Mouse (Mus musculus) intestine, embryonic 15.5 days (tissue): ENCODE results near the gene Gpr180. TPM values are rescaled to one million over a fixed set of nuclear protein-coding genes. Genes with fewer than 3 reads are reported as not detected.
A peak's percentile ranks its signal among the peaks of the same experiment; 100 is the strongest.
"Not testable (repeated sequence)": the region's sequence is repeated elsewhere in the genome, so short reads cannot be mapped to it uniquely, and the experiment has no call there.

Experiments
- ATAC-seq: fragments of 200-750 bp; cut with Nextera tagmentation; 2 replicates; pipeline ENCODE4 v1.8.0; 2017; ENCODE audit warnings: moderate TSS enrichment, moderate library complexity
- H3K27ac ChIP-seq: fragments of 300-500 bp; sonication (generic); 2 replicates; pipeline ENCODE4 v1.5.1; 2015; ENCODE audit warnings: mild to moderate bottlenecking, inconsistent platforms
- H3K27me3 ChIP-seq: fragments of 300-500 bp; sonication (generic); replicated peaks from 2 replicates; pipeline ENCODE4 v1.6.1; 2015; ENCODE audit warnings: inconsistent platforms
- H3K36me3 ChIP-seq: fragments of 300-500 bp; sonication (generic); 2 replicates; pipeline ENCODE4 v1.6.1; 2015; ENCODE audit warnings: inconsistent platforms
- H3K4me1 ChIP-seq: fragments of 300-500 bp; sonication (generic); replicated peaks from 2 replicates; pipeline ENCODE4 v1.6.1; 2015; ENCODE audit warnings: inconsistent platforms
- H3K4me2 ChIP-seq: fragments of 300-500 bp; sonication (generic); replicated peaks from 2 replicates; pipeline ENCODE4 v1.6.1; 2015; ENCODE audit warnings: mild to moderate bottlenecking, inconsistent platforms
- H3K4me3 ChIP-seq: fragments of 300-500 bp; sonication (generic); replicated peaks from 2 replicates; pipeline ENCODE4 v1.5.1; 2015; ENCODE audit warnings: inconsistent platforms
- H3K9ac ChIP-seq: fragments of 300-500 bp; sonication (generic); 2 replicates; pipeline ENCODE4 v1.6.1; 2015; ENCODE audit warnings: inconsistent platforms
- H3K9me3 ChIP-seq: fragments of 300-500 bp; sonication (generic); 2 replicates; pipeline ENCODE4 v1.6.1; 2016; ENCODE audit warnings: inconsistent platforms
- WGBS: fragments of 180-500 bp; shearing (Covaris S2); methylation state at CpG from one replicate; pipeline ENCODE4 v1.1.7; 2015; 5-methylcytosine and 5-hydroxymethylcytosine counted together
- polyA plus RNA-seq: library from polyadenylated mRNA; unstranded; fragments of >200 nt; fragmentation: Nextera tagmentation; extraction: Ambion mirVana; gene quantifications from 2 replicates; pipeline ENCODE4 v1.2.1, GENCODE M21; 2015

The Gpr180 gene
- polyA plus RNA-seq, 1 experiment from 2014 or later = 47.3 TPM

- no peak overlapping the region for H3K27ac ChIP-seq
- peak overlapping the region; percentile 77 for H3K4me2 ChIP-seq
- H3K27me3 ChIP-seq = no peaks in the 10 kb centered on the region
- no peaks in the 10 kb centered on the region for H3K9me3 ChIP-seq
- H3K4me3 ChIP-seq = peak overlapping the region; percentile 58
- ATAC-seq = no peak
- WGBS = 69% methylated on average over 7 of the region's 7 CpGs
- H3K4me1 ChIP-seq = peaks cover 7% of the 10 kb centered on the region
- H3K9ac ChIP-seq = 0 out of 2 replicates have a peak overlapping the region, but pooled peaks have one; percentile 69
- H3K36me3 ChIP-seq = no peaks in the 10 kb centered on the region
Observed at GRCm38 (mm10) chr14:118131472-118131871, 5.5 kb upstream of the Gpr180 start.

DNA sequence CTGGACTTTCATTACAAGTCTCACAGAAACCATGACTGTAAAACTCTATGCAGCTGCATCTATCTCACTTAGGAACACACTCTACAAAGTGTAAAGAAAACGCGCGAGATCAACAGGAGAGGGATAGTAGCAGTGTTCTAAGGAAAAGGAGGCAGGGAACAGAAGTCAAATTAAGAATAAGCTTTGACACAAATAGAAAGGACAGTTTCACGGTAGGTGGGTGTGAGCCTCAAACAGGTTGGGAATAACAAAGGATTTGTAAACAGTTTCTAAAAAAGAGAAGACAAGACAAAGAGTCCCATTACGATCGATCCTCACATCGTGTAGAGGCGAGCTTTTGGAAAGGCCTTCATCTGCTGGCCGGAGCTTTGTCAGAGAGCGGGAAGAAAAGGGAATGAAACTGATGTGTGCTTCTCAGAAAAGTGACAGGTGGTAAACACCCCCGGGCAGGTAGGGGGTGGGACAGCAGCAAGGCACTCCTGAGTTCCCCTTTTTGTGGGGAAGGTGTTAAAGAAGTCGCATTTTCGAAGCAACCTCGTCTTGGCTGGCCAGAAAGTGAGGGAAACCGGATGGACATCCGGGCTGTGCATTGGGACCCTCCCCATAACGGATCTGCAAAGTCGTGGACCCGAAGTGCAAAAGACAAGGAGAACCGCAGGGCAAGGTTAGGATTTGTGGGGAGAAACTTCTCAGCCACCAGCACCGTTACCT is 4.9 kb upstream of the Gpr180 start:
- peak overlapping the region; percentile 77 for H3K4me2 ChIP-seq
- 13% methylated on average over 21 of the region's 21 CpGs for WGBS
- H3K27ac ChIP-seq = no peak overlapping the region
- H3K4me3 ChIP-seq = peak overlapping the region; percentile 58
- peak overlapping the region; percentile 69 for H3K9ac ChIP-seq
- ATAC-seq = peak; percentile 26
- H3K9me3 ChIP-seq = no peaks in the 10 kb centered on the region
- no peaks in the 10 kb centered on the region for H3K36me3 ChIP-seq
- no peaks in the 10 kb centered on the region for H3K27me3 ChIP-seq
- peaks cover 7% of the 10 kb centered on the region for H3K4me1 ChIP-seq

DNA sequence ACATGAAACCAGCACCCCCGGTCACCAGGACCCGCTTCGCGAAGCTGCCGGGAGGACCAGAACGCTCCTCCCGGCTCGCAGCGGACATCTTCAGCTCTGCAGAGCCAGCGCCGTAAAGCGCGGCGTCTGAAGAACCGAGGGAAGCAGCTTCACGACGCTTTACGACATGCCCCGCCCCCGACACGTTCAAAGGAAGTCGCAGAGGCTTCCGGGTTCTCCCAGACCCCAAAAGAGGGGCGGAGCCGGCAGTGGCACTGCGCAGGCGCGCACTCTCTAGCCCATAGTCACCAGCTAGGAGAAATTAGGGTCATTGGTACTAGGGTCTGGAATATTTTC is 4.3 kb upstream of the Gpr180 start, which contains the start of gene Tgds:
Gene Tgds (minus strand): TSS at position 114 of the 336 bp plus-strand sequence.
- Histone ChIP-seq H3K4me1 (peaks cover 7% of the 10 kb centered on the region), H3K9me3 (no peaks in the 10 kb centered on the region), H3K27ac (no peak within 1 kb of the TSS), H3K4me3 (peak within 1 kb of the TSS; percentile 58), H3K9ac (peak within 1 kb of the TSS; percentile 69), H3K4me2 (peak within 1 kb of the TSS; percentile 77), H3K36me3 (no peaks in the 10 kb centered on the region), H3K27me3 (no peaks in the 10 kb centered on the region)
- peak; percentile 82 for ATAC-seq
- under 1% methylated on average over 28 of the region's 28 CpGs for WGBS

- Histone ChIP-seq H3K27me3 (no peaks in the 10 kb centered on the region), H3K4me3 (peak overlapping the region; percentile 87), H3K9ac (peak overlapping the region; percentile 97), H3K36me3 (peaks cover 24% of the 10 kb centered on the region), H3K27ac (peak overlapping the region; percentile 74), H3K9me3 (no peaks in the 10 kb centered on the region), H3K4me1 (no peaks in the 10 kb centered on the region), H3K4me2 (peak overlapping the region; percentile 85)
- WGBS = under 1% methylated on average over 13 of the region's 13 CpGs
- ATAC-seq = peak; percentile 37
Observed at GRCm38 (mm10) chr14:118137487-118137886, 529 bp downstream of the Gpr180 start.

GRCm38 (mm10) chr14:118142283-118142682 is 5.3 kb downstream of the Gpr180 start:
- H3K9me3 ChIP-seq = no peaks in the 10 kb centered on the region
- no peak for ATAC-seq
- no peaks in the 10 kb centered on the region for H3K4me1 ChIP-seq
- no peaks in the 10 kb centered on the region for H3K27me3 ChIP-seq
- H3K9ac ChIP-seq = no peak overlapping the region
- no peak overlapping the region for H3K27ac ChIP-seq
- WGBS = 90% methylated on average over 5 of the region's 5 CpGs
- H3K4me2 ChIP-seq = no peak overlapping the region
- H3K4me3 ChIP-seq = no peak overlapping the region
- peaks cover 24% of the 10 kb centered on the region for H3K36me3 ChIP-seq

DNA sequence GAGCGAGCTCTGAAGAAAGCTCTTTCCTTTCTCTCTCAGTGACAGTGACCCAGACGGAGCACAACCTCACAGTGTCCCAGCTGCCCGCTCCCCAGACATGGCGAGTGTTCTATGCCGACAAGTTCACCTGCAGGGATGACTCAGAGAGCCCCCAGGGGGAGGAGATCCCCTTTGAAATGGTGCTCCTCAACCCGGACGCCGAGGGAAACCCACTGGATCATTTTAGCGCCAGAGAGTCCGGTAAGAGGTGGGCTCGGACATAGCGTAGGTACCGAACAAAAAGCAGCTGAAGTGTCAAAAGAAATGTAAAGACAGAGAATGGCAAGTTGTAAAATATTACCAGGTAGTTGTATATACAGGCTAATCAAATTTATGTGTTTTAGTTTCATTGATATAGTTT is 11.1 kb downstream of the Gpr180 start:
- ATAC-seq = no peak
- H3K27ac ChIP-seq = no peak overlapping the region
- no peaks in the 10 kb centered on the region for H3K9me3 ChIP-seq
- no peaks in the 10 kb centered on the region for H3K27me3 ChIP-seq
- H3K4me3 ChIP-seq = no peak overlapping the region
- H3K9ac ChIP-seq = no peak overlapping the region
- no peaks in the 10 kb centered on the region; the same call in 1 of the 2 replicates for H3K36me3 ChIP-seq
- H3K4me1 ChIP-seq = no peaks in the 10 kb centered on the region
- WGBS = 93% methylated on average over 13 of the region's 13 CpGs
- H3K4me2 ChIP-seq = no peak overlapping the region

DNA sequence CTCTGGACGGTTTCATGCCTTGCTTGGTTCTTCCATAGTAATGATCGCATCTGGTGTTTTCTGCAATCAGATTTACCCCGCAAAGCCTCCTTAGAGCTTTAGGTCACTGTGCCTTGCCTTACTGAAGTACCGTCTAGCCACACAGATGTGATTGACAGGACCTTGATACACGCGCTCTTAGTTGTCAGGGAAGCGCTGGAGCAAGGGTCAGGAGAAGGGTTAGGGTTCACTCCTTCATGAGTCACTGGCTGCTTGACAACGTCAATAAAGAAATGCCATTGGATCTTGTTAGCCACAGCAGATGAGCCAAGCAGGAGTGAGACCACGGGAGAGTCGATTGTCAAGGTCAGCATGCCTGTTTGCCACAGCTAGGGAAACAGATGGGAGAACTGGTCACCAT is 11.6 kb downstream of the Gpr180 start:
- no peak overlapping the region for H3K4me3 ChIP-seq
- 72% methylated on average over 10 of the region's 10 CpGs for WGBS

GRCm38 (mm10) chr14:118150656-118151551 is 13.9 kb downstream of the Gpr180 start:
- Histone ChIP-seq H3K36me3 (peaks cover 5% of the 10 kb centered on the region; the same call in 1 of the 2 replicates), H3K4me3 (no peak overlapping the region), H3K4me2 (no peak overlapping the region), H3K9me3 (no peaks in the 10 kb centered on the region), H3K4me1 (no peaks in the 10 kb centered on the region), H3K9ac (no peak overlapping the region), H3K27ac (no peak overlapping the region), H3K27me3 (no peaks in the 10 kb centered on the region)
- WGBS = 84% methylated on average over 26 of the region's 26 CpGs
- ATAC-seq = no peak

More for the DNA sequence above, 11.6 kb downstream of the Gpr180 start:
- ATAC-seq = no peak
- peaks cover 3% of the 10 kb centered on the region; the same call in 1 of the 2 replicates for H3K36me3 ChIP-seq
- H3K27me3 ChIP-seq = no peaks in the 10 kb centered on the region
- H3K4me2 ChIP-seq = no peak overlapping the region
- no peak overlapping the region for H3K9ac ChIP-seq
- no peaks in the 10 kb centered on the region for H3K4me1 ChIP-seq
- no peak overlapping the region for H3K27ac ChIP-seq
- H3K9me3 ChIP-seq = no peaks in the 10 kb centered on the region

DNA sequence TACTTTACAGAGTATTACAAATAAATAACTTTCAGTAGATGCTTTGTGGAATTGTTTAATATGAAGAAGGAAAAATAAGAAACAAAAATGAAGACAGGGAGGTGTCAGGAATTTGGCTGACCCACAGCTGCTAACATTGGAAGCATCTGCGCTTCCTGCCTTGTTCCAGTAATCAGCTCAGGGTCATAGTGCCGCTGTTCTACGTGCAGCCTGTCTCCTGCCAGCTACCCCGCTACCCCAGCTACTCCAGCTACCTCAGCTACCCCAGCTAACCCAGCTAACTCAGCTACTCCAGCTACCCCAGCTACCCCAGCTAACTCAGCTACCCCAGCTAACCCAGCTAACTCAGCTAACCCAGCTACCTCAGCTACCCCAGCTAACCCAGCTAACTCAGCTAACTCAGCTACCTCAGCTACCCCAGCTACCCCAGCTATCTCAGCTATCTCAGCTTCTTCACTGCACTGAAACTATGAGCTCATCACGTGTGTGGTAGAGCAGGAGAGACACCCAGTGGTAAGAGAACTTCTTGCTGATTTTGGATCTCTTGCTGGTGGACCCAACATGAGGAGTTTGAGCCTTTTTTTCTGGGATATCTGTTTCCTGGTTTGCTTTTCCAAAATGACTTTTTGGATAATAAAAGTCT is 14.8 kb downstream of the Gpr180 start:
- no peak overlapping the region for H3K4me2 ChIP-seq
- H3K27ac ChIP-seq = no peak overlapping the region
- ATAC-seq = no peak
- H3K4me3 ChIP-seq = no peak overlapping the region
- 74% methylated on average over 5 of the region's 5 CpGs for WGBS
- no peaks in the 10 kb centered on the region for H3K4me1 ChIP-seq
- no peaks in the 10 kb centered on the region for H3K27me3 ChIP-seq
- H3K9me3 ChIP-seq = no peaks in the 10 kb centered on the region
- H3K9ac ChIP-seq = no peak overlapping the region
- H3K36me3 ChIP-seq = peaks cover 5% of the 10 kb centered on the region; the same call in 1 of the 2 replicates

- WGBS = 91% methylated on average over 8 of the region's 8 CpGs
- ATAC-seq = no peak
Observed at GRCm38 (mm10) chr14:118152294-118152651, 15.3 kb downstream of the Gpr180 start.

GRCm38 (mm10) chr14:118156056-118156455 is 19.1 kb downstream of the Gpr180 start:
- 92% methylated on average over 16 of the region's 16 CpGs for WGBS
- peaks cover 23% of the 10 kb centered on the region for H3K36me3 ChIP-seq
- not testable (repeated sequence) for H3K27ac ChIP-seq, ATAC-seq, H3K9ac ChIP-seq, H3K4me3 ChIP-seq, H3K4me1 ChIP-seq, H3K27me3 ChIP-seq, H3K4me2 ChIP-seq, H3K9me3 ChIP-seq

More at GRCm38 (mm10) chr14:118152294-118152651, 15.3 kb downstream of the Gpr180 start:
- H3K4me3 ChIP-seq = no peak overlapping the region
- H3K27me3 ChIP-seq = no peaks in the 10 kb centered on the region
- no peak overlapping the region for H3K4me2 ChIP-seq
- peaks cover 5% of the 10 kb centered on the region; the same call in 1 of the 2 replicates for H3K36me3 ChIP-seq
- no peaks in the 10 kb centered on the region for H3K4me1 ChIP-seq
- H3K9ac ChIP-seq = no peak overlapping the region
- no peaks in the 10 kb centered on the region for H3K9me3 ChIP-seq
- no peak overlapping the region for H3K27ac ChIP-seq

DNA sequence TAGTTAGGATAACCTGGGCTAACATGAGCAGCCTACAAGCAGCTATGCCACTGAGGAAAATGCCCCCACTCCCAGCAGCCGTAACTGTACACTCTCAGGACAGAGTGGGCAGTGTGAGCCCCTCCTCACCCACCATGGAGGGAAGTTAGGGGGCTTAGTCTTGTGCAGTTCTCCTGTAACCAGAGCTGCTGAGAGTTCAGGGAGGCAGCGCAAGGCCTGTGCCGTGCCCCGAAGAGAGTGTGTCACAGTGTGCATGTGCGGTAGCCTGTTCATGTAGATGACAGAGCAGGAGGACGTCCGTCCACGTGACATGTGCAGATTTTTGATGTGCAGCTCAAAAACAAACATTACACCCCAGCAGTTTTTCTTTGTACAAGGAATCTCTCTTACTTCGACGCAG is 19.8 kb downstream of the Gpr180 start:
- no peaks in the 10 kb centered on the region for H3K9me3 ChIP-seq
- H3K27ac ChIP-seq = no peak overlapping the region
- ATAC-seq = no peak; the same call in 1 of the 2 replicates
- H3K4me2 ChIP-seq = no peak overlapping the region
- H3K4me3 ChIP-seq = no peak overlapping the region
- peaks cover 23% of the 10 kb centered on the region for H3K36me3 ChIP-seq
- no peak overlapping the region for H3K9ac ChIP-seq
- no peaks in the 10 kb centered on the region for H3K27me3 ChIP-seq
- no peaks in the 10 kb centered on the region for H3K4me1 ChIP-seq
- 93% methylated on average over 10 of the region's 10 CpGs for WGBS
